Mouse (Mus musculus) spleen, adult 2 months (tissue): ENCODE measurements at regions not wholly inside any gene's neighbourhood (a gene's known extent, or its start where the extent isn't known, plus 50 kb on each side); places are given as distances from the start of the nearest gene placed in this dataset.

Experiments used
- CTCF ChIP-seq: fragments of 200-500 bp; IDR thresholded peaks from 2 replicates; pipeline ENCODE4 v1.5.1; 2011; ENCODE audit warnings: mild to moderate bottlenecking, inconsistent platforms; ENCODE audit not compliant: insufficient read depth, insufficient read length, insufficient replicate concordance; ENCODE audit errors: extremely low read depth
- POLR2A ChIP-seq: fragments of 200-500 bp; IDR thresholded peaks from 2 replicates; pipeline ENCODE4 v1.6.1; 2011; ENCODE audit warnings: low read depth, low read length, inconsistent platforms

DNA sequence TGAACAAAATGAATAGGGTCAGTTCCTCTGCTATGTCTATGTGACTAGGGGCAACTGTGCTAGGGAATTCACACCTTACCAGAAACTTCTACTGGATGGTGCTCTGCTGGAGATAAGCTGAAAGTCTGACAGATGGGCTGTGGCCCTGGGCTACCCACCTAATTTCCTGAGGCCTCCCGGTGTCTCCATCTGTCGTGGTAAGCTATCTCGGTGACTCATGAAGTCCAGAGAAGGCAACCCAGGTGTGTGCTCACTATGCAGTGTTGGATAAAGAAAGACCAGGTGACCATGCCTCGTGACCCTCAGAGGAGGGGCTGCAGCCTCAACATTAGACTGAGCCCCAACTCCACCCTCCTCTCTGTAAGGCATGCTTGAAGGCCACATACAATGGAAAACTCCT, 64.2 kb upstream of the Smndc1 start:
- TF ChIP-seq CTCF, result no peak
- TF ChIP-seq POLR2A, result no peak
